Mouse (Mus musculus) olfactory bulb, adult 2 months (tissue): ENCODE measurements around the gene Ppm1h.

Experiments
- CTCF ChIP-seq: fragments of 200-500 bp; IDR thresholded peaks from 2 replicates; pipeline ENCODE4 v1.5.1; 2012; ENCODE audit warnings: low read depth, mild to moderate bottlenecking, low read length, moderate library complexity; ENCODE audit not compliant: insufficient read depth
- POLR2A ChIP-seq: fragments of 200-500 bp; IDR thresholded peaks from 2 replicates; pipeline ENCODE4 v1.6.1; 2012; ENCODE audit warnings: mild to moderate bottlenecking, low read depth, low read length, moderate library complexity; ENCODE audit not compliant: insufficient read depth

- TF ChIP-seq POLR2A = no peak
- no peak for TF ChIP-seq CTCF
Measured at GRCm38 (mm10) chr10:122842014-122842413, 163.5 kb downstream of the Ppm1h start.
